Mouse (Mus musculus): Measurements from ENCODE around the gene Gm33543.

GRCm38 (mm10) chr10:95787176-95787575, 55.6 kb downstream of the Gm33543 start:
- TF ChIP-seq POLR2A (IDR thresholded peaks at IDR 0.05; ENCODE audit: control insufficient read depth in 1 of 2, insufficient read depth in 1 of 2, low read depth in 1 of 2, low read length in 2 of 2, poor library complexity in 1 of 2): no peak
- TF ChIP-seq CTCF (IDR thresholded peaks at IDR 0.05 in 2 of 3, conservative IDR thresholded peaks at IDR 0.05 in 1 of 3; ENCODE audit: control insufficient read depth in 1 of 3, insufficient read depth in 1 of 3, low read depth in 2 of 3, low read length in 3 of 3, poor library complexity in 1 of 3, severe bottlenecking in 1 of 3): no peak
- no peak for TF ChIP-seq EP300 (IDR thresholded peaks at IDR 0.05; ENCODE audit: low read depth in 1 of 2, low read length in 2 of 2)
- no peak for TF ChIP-seq SIN3A (IDR thresholded peaks at IDR 0.05; ENCODE audit: low read length)
- no peak for TF ChIP-seq ETS1 (IDR thresholded peaks at IDR 0.05; ENCODE audit: low read depth, low read length)
- TF ChIP-seq E2F4 (IDR thresholded peaks at IDR 0.05; ENCODE audit: borderline replicate concordance, low read depth, low read length): no peak
- TF ChIP-seq TCF12 (IDR thresholded peaks at IDR 0.05; ENCODE audit: low read depth, low read length): no peak

Data from MEL (cell line).